Mouse (Mus musculus) gastrocnemius, adult 2 months (tissue): ENCODE data around the gene Tex38. TPM values are rescaled to one million over a fixed set of nuclear protein-coding genes. Genes with fewer than 3 reads are reported as not detected.

Source experiments
- DNase-seq: peaks from one replicate; pipeline ENCODE4 v3.0.0; 2022
- H3K27ac ChIP-seq: fragments of 200-600 bp; 2 replicates; pipeline ENCODE4 v1.8.1; 2022; ENCODE audit warnings: mild to moderate bottlenecking
- H3K4me3 ChIP-seq: fragments of 200-600 bp; 2 replicates; pipeline ENCODE4 v1.8.1; 2022; ENCODE audit warnings: mild to moderate bottlenecking, moderate library complexity
- CTCF ChIP-seq: fragments of 200-600 bp; IDR thresholded peaks from 2 replicates; pipeline ENCODE4 v1.8.1; 2022; ENCODE audit warnings: antibody characterized with exemption, mild to moderate bottlenecking, moderate library complexity
- intact Hi-C: fragments of 180-260 bp; cut with DNase I; formaldehyde crosslinking; loops from one replicate; pipeline ENCODE4 v1.15.1; 2025
- long read RNA-seq, 2 experiments: library from polyadenylated mRNA; stranded (forward); transcript quantifications; one replicate each; pipeline ENCODE4 v2.0.0; 2021
- total RNA-seq, 2 experiments: library from RNA; stranded (reverse); gene quantifications; 2 replicates each; pipeline ENCODE4 v1.2.3; 2021

The Tex38 gene
- total RNA-seq: 1 to 10 TPM; 2.3 to 2.8 TPM
- long read RNA-seq, experiment 1, partial matches to known transcripts: 0 of 2 reads
- long read RNA-seq, experiment 1, other reads (novel, unspliced or antisense): 2 of 2 reads
- long read RNA-seq, experiment 2, partial matches to known transcripts: 2 of 3 reads
- long read RNA-seq, experiment 2, other reads (novel, unspliced or antisense): 1 of 3 reads

DNA sequence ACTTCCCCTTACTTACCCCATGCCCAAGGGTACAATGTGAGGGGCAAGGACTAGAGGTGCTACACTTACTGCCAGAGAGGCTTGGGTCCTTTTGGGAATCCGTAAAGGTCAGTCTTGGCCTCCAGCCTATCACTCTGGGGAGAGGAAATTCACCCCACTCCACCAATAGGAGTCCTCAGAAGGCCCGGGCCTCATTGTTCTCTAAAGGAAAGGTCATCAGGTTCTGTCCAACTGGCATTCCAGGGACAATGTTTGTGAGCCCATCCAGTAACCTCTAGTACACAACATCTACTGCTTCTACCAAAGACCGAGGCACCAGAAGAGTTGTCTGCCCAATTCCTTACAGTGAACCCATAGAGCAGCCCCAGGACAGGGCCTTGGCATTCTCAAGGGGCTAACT lies at the start of gene Tex38:
TSS of gene Tex38 (minus strand) at position 101 of the 400 bp plus-strand sequence.
- intact Hi-C loops: loop anchor here (5.0 kb wide), 1 partner anchor 39 kb away; no protein-coding TSS in a partner anchor
- no peak for TF ChIP-seq CTCF
- DNase-seq: no peak
- Histone ChIP-seq H3K4me3 (no peak within 1 kb of the TSS), H3K27ac (peak within 1 kb of the TSS; percentile 71; the same call in 1 of the 2 replicates)

DNA sequence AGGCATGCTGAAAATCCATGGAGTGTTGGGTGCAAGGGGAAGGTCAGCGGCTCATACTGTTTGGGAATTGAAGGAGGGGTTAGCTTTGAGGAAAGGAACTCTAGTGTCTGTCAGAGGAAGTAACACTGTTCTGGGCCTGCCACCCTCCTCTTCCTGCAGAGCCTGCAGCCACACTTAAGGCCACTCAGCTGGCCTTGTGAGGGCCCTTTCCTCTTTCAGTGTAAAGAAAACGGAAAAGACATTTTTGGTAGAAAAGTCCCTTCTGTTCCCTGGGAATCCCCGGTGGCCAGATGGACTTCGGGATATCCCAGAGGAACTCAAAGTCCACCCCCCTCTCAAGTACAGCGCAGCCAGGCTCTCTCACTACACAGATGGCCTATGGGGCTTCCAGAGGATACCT lies 49.7 kb upstream of the Tex38 start:
- Histone ChIP-seq H3K4me3 (no peak overlapping the region), H3K27ac (peak overlapping the region; percentile 40; the same call in 1 of the 2 replicates)
- no peak for TF ChIP-seq CTCF
- intact Hi-C loops: no loop called here
- no peak for DNase-seq

DNA sequence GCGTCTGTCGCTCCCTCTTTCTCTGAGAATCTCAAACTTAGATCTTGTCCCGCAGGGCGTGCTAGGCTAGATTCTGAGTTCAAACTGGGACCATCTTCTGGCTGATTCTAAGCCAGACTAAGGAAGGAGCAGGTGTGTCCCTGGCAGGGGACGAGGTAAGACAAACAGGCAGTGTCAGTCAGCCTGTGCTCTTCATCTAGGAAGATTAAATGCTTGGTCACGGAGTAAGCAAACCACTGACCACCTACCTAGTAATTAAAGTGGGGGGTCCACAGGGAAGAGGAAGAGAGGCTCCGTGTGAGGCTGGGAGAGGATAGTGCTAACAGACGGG lies 47.7 kb upstream of the Tex38 start:
- DNase-seq: no peak
- intact Hi-C loops: loop anchor here (1.0 kb wide), 1 partner anchor 119 kb away; no protein-coding TSS in a partner anchor
- TF ChIP-seq CTCF: no peak
- Histone ChIP-seq H3K27ac (peak overlapping the region; percentile 98), H3K4me3 (peak overlapping the region; percentile 96)

DNA sequence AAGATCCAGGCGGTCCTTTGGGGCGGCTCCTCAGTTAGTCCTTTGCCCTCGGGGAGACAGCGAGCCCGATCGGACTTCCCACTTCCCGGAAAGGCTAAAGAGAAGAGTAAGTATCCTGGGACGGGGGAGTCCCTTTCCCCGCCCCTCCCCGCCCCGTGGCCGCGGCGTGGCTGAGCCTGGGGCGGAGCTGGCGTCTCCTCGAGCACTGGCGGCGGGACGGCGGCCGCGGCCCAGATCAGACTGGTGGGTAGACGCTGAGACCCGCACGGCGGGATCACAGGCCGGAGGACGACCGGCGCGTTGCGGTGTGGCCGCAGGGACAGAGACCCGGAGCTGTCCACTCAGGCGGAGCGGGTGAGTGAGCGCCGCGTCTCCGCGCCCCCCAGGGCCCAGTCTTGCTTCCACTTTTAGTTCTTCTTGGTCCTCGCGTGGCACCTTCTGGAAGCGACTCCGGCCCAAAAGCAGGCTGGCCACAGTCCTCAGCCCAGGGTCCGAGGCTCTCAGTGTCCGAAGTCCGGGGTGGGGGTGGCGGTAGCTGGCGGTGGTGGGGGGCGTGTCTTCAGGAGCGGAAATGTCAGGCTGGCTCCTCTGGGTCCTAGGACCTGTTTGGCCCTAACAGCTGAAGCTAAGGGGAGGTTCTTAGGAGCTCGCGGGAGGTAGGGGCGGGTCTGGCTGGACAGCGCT lies 47.2 kb upstream of the Tex38 start, which contains the start of gene Mob3c:
TSS of gene Mob3c (plus strand) at position 205 of the 684 bp plus-strand sequence.
- intact Hi-C loops: loop anchor here (1.0 kb wide), 1 partner anchor 119 kb away; no protein-coding TSS in a partner anchor

DNA sequence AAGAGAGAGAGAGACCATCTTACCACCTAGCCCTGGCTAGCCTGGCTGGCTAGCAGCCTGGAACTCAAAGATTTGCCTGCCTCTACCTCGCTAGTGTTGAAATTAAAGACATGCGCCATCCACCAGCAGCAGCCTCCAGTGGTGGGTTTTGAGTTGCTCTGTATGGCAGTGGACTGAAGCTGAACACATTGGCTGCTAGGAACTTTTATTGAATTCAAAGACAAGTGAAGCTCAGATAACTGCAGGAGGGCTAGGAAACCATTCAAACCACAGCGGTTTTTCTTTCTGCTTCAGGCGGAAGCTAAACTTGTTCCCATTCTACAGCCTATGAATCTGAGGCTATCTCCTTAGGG lies 46.7 kb upstream of the Tex38 start:
- TF ChIP-seq CTCF: no peak
- H3K27ac ChIP-seq: peak overlapping the region; percentile 98
- H3K4me3 ChIP-seq: peak overlapping the region; percentile 96
- intact Hi-C loops: no loop called here
- peak; percentile 31 for DNase-seq

More for the DNA sequence above, 47.2 kb upstream of the Tex38 start, which contains the start of gene Mob3c:
- Histone ChIP-seq H3K4me3 (peak within 1 kb of the TSS; percentile 96), H3K27ac (peak within 1 kb of the TSS; percentile 98)
- TF ChIP-seq CTCF: no peak
- DNase-seq: peak; percentile 91

DNA sequence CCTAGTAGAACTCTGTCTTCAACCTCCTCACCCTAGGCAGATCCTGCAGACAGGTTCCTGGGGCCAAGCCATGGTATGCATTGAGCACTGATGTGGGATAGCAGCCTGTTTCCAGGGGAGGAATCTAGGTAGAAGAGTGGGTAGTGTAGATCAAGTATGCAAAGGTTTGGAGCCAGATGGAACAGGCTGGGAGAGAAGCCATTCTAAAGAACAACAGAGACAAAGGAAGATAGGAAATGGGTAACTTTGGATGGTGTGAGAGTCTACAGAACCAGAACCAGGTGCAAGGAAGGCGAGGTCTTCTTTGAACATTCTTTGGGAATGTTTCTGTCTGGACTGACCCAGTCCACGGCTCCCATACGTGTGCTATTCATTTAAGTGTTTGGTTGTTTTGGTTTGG lies 46.2 kb upstream of the Tex38 start:
- no peak for DNase-seq
- intact Hi-C loops: no loop called here
- Histone ChIP-seq H3K27ac (peak overlapping the region; percentile 98), H3K4me3 (peak overlapping the region; percentile 96)
- TF ChIP-seq CTCF: no peak

DNA sequence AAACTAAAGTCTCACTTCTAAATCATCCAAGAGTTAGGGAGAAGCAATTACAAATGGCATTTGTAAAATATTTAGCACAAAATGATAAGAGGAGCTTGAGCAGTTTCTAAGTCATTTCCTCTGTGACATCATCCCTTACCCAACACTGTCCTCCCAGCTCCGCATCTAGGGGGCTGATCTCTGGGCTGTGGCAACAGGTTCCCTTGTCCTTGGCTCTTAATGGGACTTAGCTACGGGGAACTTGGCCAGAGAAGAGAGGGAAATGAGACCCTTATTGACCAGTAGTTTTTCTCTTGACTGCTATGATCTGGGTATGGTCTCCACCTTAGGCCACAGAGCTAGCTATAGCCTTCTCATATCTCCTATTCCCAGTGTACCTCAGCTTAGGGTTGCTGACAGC lies 44.5 kb upstream of the Tex38 start:
- DNase-seq: no peak
- intact Hi-C loops: no loop called here
- no peak overlapping the region for H3K27ac ChIP-seq
- H3K4me3 ChIP-seq: no peak overlapping the region
- no peak for TF ChIP-seq CTCF

DNA sequence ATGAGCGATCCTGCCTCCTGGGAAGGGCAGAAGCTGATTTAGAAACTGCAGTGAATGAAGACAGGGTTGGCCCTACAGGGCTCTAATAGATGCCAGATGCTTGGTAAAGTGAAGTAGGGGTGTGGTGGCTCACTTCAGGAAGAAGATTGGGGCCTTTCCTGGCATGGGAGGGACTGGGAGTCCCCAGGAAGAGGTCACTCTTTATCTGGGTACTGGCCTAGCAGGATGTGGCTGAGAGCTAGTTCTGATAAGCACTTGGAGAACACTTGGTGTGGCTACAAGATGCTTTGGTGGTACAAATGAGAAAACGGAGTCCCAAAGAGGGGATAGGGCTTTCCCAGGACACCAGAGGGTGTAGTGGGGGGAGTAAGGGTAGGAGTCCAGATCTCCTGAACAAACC lies 43.4 kb upstream of the Tex38 start:
- DNase-seq: no peak
- H3K4me3 ChIP-seq: no peak overlapping the region
- intact Hi-C loops: no loop called here
- no peak overlapping the region for H3K27ac ChIP-seq
- no peak for TF ChIP-seq CTCF

DNA sequence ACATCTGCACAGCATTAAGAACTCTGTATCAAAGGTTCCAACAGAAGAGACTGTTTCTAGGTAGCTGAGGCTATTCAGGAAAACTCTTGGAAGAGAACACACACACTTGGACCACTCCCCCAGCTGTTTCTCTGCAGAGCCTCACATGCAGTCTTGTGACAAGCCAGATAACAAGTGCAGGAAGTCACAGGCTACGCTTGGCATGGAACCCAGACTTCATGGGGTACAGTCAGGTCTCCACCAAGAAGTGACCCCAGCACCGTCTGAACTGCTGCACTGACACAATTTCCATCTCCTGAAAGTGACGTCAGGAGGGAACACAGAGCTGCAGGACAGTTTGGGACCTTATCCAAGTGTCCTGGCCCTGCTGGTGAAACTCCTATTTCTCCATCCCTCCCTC lies 41.1 kb upstream of the Tex38 start:
- no peak overlapping the region for H3K4me3 ChIP-seq
- intact Hi-C loops: no loop called here
- DNase-seq: no peak
- no peak overlapping the region for H3K27ac ChIP-seq
- TF ChIP-seq CTCF: no peak

DNA sequence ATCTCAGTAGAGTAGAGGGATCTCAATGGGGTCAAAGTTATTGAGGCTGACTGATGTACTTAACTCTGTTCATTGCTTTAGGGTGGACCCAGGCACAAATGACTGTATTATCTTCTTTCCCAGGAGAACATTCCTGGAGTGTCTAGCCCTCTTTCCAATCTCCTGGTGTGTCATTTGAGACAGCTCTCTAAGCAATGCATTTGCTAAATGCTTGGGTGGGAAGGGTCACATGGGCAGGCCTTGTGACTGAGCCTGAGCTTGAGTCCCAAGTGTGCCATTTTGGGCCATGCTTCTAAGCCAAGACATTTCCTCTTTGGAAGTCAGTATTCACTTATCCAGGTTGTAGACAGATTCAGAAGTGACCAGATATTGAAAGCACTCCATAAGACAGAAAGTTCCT lies 40.6 kb upstream of the Tex38 start:
- Histone ChIP-seq H3K4me3 (no peak overlapping the region), H3K27ac (no peak overlapping the region)
- no peak for TF ChIP-seq CTCF
- DNase-seq: no peak
- intact Hi-C loops: no loop called here

DNA sequence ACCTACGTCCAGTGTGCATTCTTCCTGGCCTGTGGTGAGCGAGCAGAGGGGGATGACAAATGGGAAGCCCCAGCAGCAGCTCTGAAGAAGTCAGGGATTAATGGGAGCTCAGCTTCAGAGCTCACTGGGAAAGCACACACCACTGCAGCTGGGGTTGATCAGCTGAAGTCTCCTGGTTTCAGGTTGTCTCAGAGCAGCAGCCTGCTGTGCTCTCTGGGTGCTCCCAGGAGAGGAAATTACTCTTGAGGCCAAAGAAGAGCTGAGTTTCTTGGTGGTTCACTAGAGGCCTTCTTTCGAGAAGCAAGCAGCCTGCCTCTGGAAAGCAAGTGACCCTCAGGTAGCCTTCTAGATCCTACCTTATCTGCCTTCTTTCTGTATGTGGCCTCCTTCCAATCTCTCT lies 40.1 kb upstream of the Tex38 start:
- no peak overlapping the region for H3K4me3 ChIP-seq
- no peak for DNase-seq
- no peak overlapping the region for H3K27ac ChIP-seq
- no peak for TF ChIP-seq CTCF
- intact Hi-C loops: no loop called here

DNA sequence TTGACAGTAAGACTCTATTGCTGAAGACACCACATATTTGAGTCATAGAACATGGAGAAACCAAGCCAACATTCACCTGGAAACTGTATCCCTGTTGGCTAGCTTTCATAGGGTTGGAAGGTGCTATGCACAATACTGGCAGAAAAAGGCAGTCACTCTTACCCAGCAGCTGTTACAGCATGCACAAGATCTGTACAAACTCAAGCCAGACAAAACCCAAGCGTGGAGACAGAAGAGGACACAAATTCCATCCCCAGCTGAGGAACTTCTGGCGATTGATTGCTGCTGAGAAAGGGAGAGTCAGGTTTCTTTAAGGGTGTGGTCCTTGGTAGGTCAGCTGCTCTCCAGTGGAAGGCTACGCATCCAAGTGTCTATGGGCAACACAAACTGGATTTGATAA lies 39.4 kb upstream of the Tex38 start:
- no peak for TF ChIP-seq CTCF
- DNase-seq: no peak
- intact Hi-C loops: no loop called here
- Histone ChIP-seq H3K4me3 (no peak overlapping the region), H3K27ac (no peak overlapping the region)

DNA sequence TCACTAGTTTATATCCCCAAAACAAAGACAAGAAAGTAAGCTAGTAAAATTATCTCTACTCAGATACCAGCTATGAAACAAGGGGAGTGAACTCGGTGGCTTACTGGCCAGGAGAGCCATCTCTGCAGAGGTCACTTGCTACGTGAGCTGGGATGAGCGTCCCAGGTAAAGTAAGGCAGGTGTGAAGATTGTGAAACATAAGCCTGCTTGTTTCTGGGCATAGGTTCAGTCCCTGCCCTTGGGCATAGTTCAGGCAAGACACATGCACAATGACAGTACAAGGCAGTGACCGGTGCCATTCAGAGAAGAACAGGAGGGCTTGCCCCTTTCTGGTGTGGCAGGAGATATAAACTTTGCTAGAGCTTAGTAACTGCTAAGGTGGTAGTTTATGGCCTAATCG lies 34.8 kb upstream of the Tex38 start:
- no peak for TF ChIP-seq CTCF
- DNase-seq: no peak
- Histone ChIP-seq H3K27ac (no peak overlapping the region), H3K4me3 (no peak overlapping the region)
- intact Hi-C loops: no loop called here

DNA sequence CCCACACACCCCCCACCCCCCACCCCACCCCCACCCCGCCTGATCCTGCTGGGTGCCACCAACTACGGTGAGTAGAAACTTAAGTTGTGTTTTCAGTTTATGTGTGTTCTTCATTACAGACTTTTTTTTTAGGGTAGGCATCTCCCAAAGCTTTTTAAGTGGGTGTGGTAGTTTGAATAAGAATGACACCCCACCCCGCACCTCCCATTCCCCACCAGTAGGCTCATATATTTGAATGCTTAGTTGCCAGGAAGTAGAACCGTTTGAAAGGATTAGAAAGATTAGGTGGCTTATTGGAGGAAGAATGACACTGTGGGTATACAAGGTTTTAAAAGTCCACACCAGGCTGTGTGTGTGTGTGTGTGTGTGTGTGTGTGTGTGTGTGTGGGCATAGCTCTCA lies 31.5 kb upstream of the Tex38 start:
- intact Hi-C loops: no loop called here
- DNase-seq: no peak
- TF ChIP-seq CTCF: no peak
- no peak overlapping the region for H3K4me3 ChIP-seq
- H3K27ac ChIP-seq: no peak overlapping the region
